Mouse (Mus musculus) intestine, embryonic 16.5 days (tissue): ENCODE results near the gene Gpr31b. TPM values are rescaled to one million over a fixed set of nuclear protein-coding genes. Genes with fewer than 3 reads are reported as not detected.
"Not testable (repeated sequence)": the region's sequence is repeated elsewhere in the genome, so short reads cannot be mapped to it uniquely, and the experiment has no call there.

Experiments used
- ATAC-seq: fragments of 200-750 bp; cut with Nextera tagmentation; 2 replicates; pipeline ENCODE4 v1.8.0; 2017; ENCODE audit warnings: moderate TSS enrichment, moderate library complexity
- H3K27ac ChIP-seq: fragments of 300-500 bp; sonication (generic); 2 replicates; pipeline ENCODE4 v1.5.1; 2014; ENCODE audit warnings: mild to moderate bottlenecking, low read length
- H3K27me3 ChIP-seq: fragments of 300-500 bp; sonication (generic); replicated peaks from 2 replicates; pipeline ENCODE4 v1.6.1; 2014; ENCODE audit warnings: low read length, control low read depth, mixed read lengths; ENCODE audit not compliant: control insufficient read depth, insufficient read depth
- H3K36me3 ChIP-seq: fragments of 300-500 bp; sonication (generic); 2 replicates; pipeline ENCODE4 v1.6.1; 2014; ENCODE audit warnings: low read length, control low read depth; ENCODE audit not compliant: control insufficient read depth, insufficient read depth
- H3K4me1 ChIP-seq: fragments of 300-500 bp; sonication (generic); 2 replicates; pipeline ENCODE4 v1.6.1; 2014; ENCODE audit warnings: low read length, control low read depth, mixed read lengths; ENCODE audit not compliant: control insufficient read depth, insufficient read depth
- H3K4me2 ChIP-seq: fragments of 300-500 bp; sonication (generic); 2 replicates; pipeline ENCODE4 v1.6.1; 2014; ENCODE audit warnings: low read depth, low read length, control low read depth
- H3K4me3 ChIP-seq: fragments of 300-500 bp; sonication (generic); 2 replicates; pipeline ENCODE4 v1.5.1; 2014; ENCODE audit warnings: mild to moderate bottlenecking, low read length
- H3K9ac ChIP-seq: fragments of 300-500 bp; sonication (generic); 2 replicates; pipeline ENCODE4 v1.6.1; 2014; ENCODE audit warnings: low read depth, low read length
- H3K9me3 ChIP-seq: fragments of 300-500 bp; sonication (generic); 2 replicates; pipeline ENCODE4 v1.6.1; 2016; ENCODE audit warnings: low read length, control low read depth; ENCODE audit not compliant: control insufficient read depth
- WGBS: fragments of 180-500 bp; shearing (Covaris S2); extraction: QIAGEN DNeasy Blood & Tissue Kit; methylation state at CpG from one replicate; pipeline ENCODE4 v1.1.7; 2014; 5-methylcytosine and 5-hydroxymethylcytosine counted together
- polyA plus RNA-seq: library from polyadenylated mRNA; unstranded; fragments of >200 nt; fragmentation: Nextera tagmentation; extraction: Ambion mirVana; gene quantifications from 2 replicates; pipeline ENCODE4 v1.2.1, GENCODE M21; 2015

The Gpr31b gene
- not detected in 2 replicates for polyA plus RNA-seq

GRCm38 (mm10) chr17:13052124-13052813 lies at the start of gene Gpr31b:
Gene Gpr31b (minus strand): TSS chr17:13052296.
- H3K27ac ChIP-seq, H3K4me3 ChIP-seq, H3K36me3 ChIP-seq, H3K27me3 ChIP-seq, ATAC-seq, H3K9ac ChIP-seq, H3K4me2 ChIP-seq, H3K4me1 ChIP-seq, H3K9me3 ChIP-seq: not testable (repeated sequence)
- 100% methylated on average over 1 of the region's 8 CpGs for WGBS

DNA sequence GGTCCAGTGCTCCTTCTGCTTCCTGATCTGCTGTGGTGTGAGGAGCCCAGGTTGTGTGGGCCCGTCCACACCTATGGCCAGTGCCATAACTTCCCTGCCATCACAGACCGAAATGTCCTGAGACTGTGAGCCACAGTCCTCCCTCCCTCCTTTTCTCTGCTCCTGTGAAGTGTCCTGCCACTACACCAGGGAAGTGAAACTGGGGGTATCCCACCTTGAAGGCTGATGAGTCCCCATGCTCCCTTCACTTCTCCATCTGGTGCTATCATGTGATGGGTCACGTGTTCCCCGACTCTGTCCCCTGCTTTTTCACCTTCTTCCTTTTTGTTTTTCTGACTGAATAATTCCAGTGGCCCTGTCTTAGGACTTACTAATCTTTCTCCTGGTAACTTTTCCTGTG lies 40.9 kb upstream of the Gpr31b start:
- not testable (repeated sequence) for H3K4me1 ChIP-seq, H3K36me3 ChIP-seq, ATAC-seq, H3K9ac ChIP-seq, H3K9me3 ChIP-seq, H3K4me3 ChIP-seq, H3K27me3 ChIP-seq, H3K27ac ChIP-seq, H3K4me2 ChIP-seq
- WGBS: 100% methylated on average over 1 of the region's 4 CpGs

GRCm38 (mm10) chr17:13092100-13092764 lies 40.1 kb upstream of the Gpr31b start:
- not testable (repeated sequence) for H3K36me3 ChIP-seq, H3K4me2 ChIP-seq, H3K27me3 ChIP-seq, H3K27ac ChIP-seq, H3K9ac ChIP-seq, ATAC-seq, H3K4me1 ChIP-seq, H3K4me3 ChIP-seq, H3K9me3 ChIP-seq
- 75% methylated on average over 5 of the region's 8 CpGs for WGBS

DNA sequence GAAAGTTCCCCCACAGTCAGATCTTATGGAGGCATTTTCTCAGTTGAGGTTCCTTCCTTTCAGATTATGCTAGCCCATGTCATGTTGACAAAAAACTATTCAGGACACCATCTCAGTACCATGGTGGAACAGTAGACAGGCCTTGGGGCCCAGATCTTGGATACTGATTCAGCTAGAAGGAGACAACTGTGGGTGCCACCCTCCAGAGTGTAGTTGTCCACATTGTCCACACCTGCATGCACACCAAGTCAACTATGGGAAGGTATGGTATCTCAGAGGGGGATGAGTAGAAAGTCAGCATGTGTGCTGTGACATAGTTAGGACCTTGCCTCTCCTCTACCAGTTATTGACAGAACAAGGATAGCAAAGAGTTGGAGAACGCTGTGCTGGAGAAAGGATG lies 39.4 kb upstream of the Gpr31b start:
- H3K9ac ChIP-seq, H3K4me3 ChIP-seq, H3K9me3 ChIP-seq, H3K4me1 ChIP-seq, H3K36me3 ChIP-seq, H3K27ac ChIP-seq, H3K4me2 ChIP-seq, ATAC-seq, H3K27me3 ChIP-seq: not testable (repeated sequence)
- WGBS: no CpG with 5 or more reads among the region's 1 CpGs

DNA sequence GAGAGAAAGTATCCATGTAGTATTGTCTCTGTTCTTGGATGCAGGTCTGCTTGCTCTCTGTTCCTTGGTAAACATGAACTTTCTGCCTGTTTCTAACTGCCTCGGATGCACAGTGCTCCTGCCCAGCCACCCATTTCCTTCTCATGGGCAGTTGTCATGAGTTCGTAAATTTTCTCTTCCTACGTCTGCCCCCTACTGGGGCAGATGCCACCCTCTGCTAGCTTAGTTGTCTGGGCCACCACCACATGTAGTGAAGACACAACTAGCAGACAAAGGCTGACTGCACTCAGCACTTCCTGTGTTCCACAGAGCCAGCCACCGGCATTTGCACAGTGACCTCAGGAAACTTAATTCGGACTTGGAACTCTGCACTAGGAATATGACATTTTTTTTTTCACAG lies 17.1 kb upstream of the Gpr31b start:
- not testable (repeated sequence) for H3K36me3 ChIP-seq, H3K9ac ChIP-seq, H3K27me3 ChIP-seq, H3K4me1 ChIP-seq, H3K27ac ChIP-seq, H3K4me3 ChIP-seq, H3K4me2 ChIP-seq, H3K9me3 ChIP-seq, ATAC-seq
- 62% methylated on average over 3 of the region's 5 CpGs for WGBS

DNA sequence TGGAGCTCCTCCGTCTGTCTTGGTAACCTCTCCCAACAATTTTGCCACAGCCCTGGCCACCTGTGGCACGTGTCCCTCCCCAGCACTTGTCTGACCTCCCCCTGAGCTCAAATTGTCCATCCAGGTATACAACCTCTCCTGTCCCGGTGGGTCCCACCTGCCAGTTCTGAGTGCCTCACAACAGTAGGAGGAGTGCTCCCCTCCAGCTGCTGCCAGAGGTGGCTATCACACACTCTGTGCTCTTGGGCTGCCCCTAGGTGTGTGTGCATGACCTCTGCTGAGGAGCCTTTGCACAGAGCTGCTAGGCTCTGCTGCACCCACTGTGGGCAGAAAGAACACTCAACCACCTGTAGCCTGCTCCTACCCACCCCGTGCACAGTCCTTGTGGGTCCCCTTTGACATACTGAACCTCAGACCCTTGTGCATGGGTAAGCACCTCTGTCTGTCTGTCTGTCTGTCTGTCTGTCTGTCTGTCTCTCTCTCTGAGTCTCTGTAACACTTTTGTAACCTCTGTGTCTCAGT lies 15.8 kb upstream of the Gpr31b start:
- H3K4me2 ChIP-seq, ATAC-seq, H3K4me1 ChIP-seq, H3K9ac ChIP-seq, H3K9me3 ChIP-seq, H3K36me3 ChIP-seq, H3K27ac ChIP-seq, H3K4me3 ChIP-seq, H3K27me3 ChIP-seq: not testable (repeated sequence)
- 67% methylated on average over 1 of the region's 4 CpGs for WGBS

DNA sequence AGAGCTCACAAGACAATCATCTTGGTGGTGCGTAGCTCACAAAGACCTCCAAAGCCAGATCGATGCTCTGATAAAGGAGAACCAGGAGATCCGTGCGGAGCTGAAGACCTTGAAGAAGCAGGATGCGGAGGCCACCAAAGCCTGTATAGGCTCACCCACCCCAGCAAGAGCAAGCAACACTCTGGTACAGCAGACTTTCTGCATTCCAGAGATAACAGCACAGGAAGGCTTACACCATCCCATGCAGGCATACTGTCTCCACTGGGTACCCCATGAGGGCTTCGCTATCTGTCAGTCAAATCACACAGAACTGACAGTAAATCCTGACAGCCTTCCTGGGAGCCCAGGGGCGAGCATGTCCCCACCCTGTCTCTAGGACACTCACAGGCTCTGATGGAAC lies 10.8 kb upstream of the Gpr31b start:
- H3K27me3 ChIP-seq, ATAC-seq, H3K4me2 ChIP-seq, H3K9me3 ChIP-seq, H3K9ac ChIP-seq, H3K4me1 ChIP-seq, H3K4me3 ChIP-seq, H3K36me3 ChIP-seq, H3K27ac ChIP-seq: not testable (repeated sequence)
- WGBS: 76% methylated on average over 4 of the region's 7 CpGs

GRCm38 (mm10) chr17:13060804-13061203 lies 8.7 kb upstream of the Gpr31b start, which contains the start of gene Tcp10b:
Gene Tcp10b (plus strand): TSS chr17:13061104.
- not testable (repeated sequence) for H3K27me3 ChIP-seq, H3K9me3 ChIP-seq, H3K4me2 ChIP-seq, H3K36me3 ChIP-seq, H3K9ac ChIP-seq, H3K4me1 ChIP-seq, H3K4me3 ChIP-seq, ATAC-seq, H3K27ac ChIP-seq
- WGBS: 96% methylated on average over 4 of the region's 4 CpGs

- not testable (repeated sequence) for H3K27ac ChIP-seq, H3K4me2 ChIP-seq, H3K27me3 ChIP-seq, H3K4me3 ChIP-seq, H3K4me1 ChIP-seq, H3K36me3 ChIP-seq, H3K9me3 ChIP-seq, H3K9ac ChIP-seq
- peak; percentile 73 for ATAC-seq
- 10% methylated on average over 3 of the region's 4 CpGs for WGBS
These were observed 8.0 kb downstream of the Gpr31b start for GRCm38 (mm10) chr17:13043846-13044673.
